Mouse (Mus musculus) gastrocnemius, postnatal 25 days (tissue): ENCODE data around the gene 2700049A03Rik. TPM values are rescaled to one million over a fixed set of nuclear protein-coding genes. Genes with fewer than 3 reads are reported as not detected.

Experiments used
- DNase-seq: peaks from one replicate; pipeline ENCODE4 v3.0.0; 2022
- total RNA-seq, 2 experiments: library from RNA; stranded (reverse); gene quantifications; 1 replicate in 1 of 2; 2 replicates in 1 of 2; pipeline ENCODE4 v1.2.3; 2021

Gene 2700049A03Rik
- total RNA-seq, 2 experiments from 2014 or later = 2.8 to 3.6 TPM

GRCm38 (mm10) chr12:71269367-71269766 lies 132.7 kb downstream of the 2700049A03Rik start:
- no peak for DNase-seq

- DNase-seq = no peak
These were observed 134.5 kb downstream of the 2700049A03Rik start for GRCm38 (mm10) chr12:71271131-71271530.

GRCm38 (mm10) chr12:71274519-71275237 lies 138.0 kb downstream of the 2700049A03Rik start:
- DNase-seq = no peak

GRCm38 (mm10) chr12:71275906-71276595 lies 139.4 kb downstream of the 2700049A03Rik start:
- no peak for DNase-seq

- DNase-seq = no peak
These were observed 143.0 kb downstream of the 2700049A03Rik start for GRCm38 (mm10) chr12:71279521-71280262.

- DNase-seq = no peak
These were observed 144.6 kb downstream of the 2700049A03Rik start for GRCm38 (mm10) chr12:71281201-71281768.

- DNase-seq = no peak
These were observed 148.8 kb downstream of the 2700049A03Rik start for GRCm38 (mm10) chr12:71285399-71285798.

- no peak for DNase-seq
These were observed 153.8 kb downstream of the 2700049A03Rik start for GRCm38 (mm10) chr12:71290460-71290859.

Other genes with a start within 250 kb of the 2700049A03Rik start
- gene Actr10, start 199.0 kb upstream of the 2700049A03Rik start, total RNA-seq = 10 to 100 TPM; 84.6 to 87.0 TPM
- 100 to 1,000 TPM; 326 to 347 TPM for gene Psma3, start 162.2 kb upstream of the 2700049A03Rik start, total RNA-seq
- gene Arid4a, start 120.9 kb upstream of the 2700049A03Rik start, total RNA-seq = 1 to 10 TPM; 7.8 to 8.1 TPM
- gene Tomm20l, start 25.4 kb upstream of the 2700049A03Rik start, total RNA-seq = not detected
- 10 to 100 TPM; 25.5 to 32.6 TPM for gene Timm9, start 164 bp upstream of the 2700049A03Rik start, total RNA-seq
- gene Dact1, start 173.0 kb downstream of the 2700049A03Rik start, total RNA-seq = 1 to 10 TPM; 5.9 to 6.5 TPM